Mouse (Mus musculus): ENCODE measurements around the gene Tdrd3.

Tdrd3 gene

GRCm38 (mm10) chr14:87451645-87452443, 35.4 kb downstream of the Tdrd3 start:
- DNase-seq (ENCODE audit: low read depth, low spot score), result peak; percentile 57

DNA sequence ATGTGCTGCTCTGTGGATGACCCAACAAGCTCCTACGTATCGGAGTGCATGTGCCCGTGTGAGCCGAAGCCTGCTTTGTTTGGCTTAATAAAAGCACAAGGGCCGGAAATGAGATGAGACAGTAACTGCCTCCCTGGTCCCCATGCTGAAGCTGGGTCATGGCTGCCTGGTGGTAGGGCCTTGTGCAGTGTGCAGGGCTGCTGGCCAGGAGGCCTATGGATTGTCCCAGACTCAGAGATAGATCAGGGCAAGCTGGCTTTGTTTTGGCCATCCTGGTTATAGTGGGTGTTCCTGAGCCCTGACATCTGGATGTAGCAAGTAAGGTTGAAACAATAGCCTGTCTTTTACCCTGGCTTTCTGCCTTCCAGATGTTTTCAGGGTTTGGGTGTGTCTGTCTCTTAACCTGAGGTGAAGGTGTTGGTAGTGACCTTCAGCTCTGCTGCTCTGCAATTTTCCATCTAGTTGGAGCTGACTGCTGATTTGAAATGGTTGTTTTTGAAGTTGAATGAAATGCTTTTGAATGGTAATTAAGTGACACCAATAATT, 39.3 kb downstream of the Tdrd3 start:
- no peak for DNase-seq (ENCODE audit: low read depth, low spot score)

GRCm38 (mm10) chr14:87459777-87460176, 43.3 kb downstream of the Tdrd3 start:
- no peak for DNase-seq (ENCODE audit: low read depth, low spot score)

GRCm38 (mm10) chr14:87461543-87461942, 45.1 kb downstream of the Tdrd3 start:
- DNase-seq (ENCODE audit: low read depth, low spot score), result no peak

DNA sequence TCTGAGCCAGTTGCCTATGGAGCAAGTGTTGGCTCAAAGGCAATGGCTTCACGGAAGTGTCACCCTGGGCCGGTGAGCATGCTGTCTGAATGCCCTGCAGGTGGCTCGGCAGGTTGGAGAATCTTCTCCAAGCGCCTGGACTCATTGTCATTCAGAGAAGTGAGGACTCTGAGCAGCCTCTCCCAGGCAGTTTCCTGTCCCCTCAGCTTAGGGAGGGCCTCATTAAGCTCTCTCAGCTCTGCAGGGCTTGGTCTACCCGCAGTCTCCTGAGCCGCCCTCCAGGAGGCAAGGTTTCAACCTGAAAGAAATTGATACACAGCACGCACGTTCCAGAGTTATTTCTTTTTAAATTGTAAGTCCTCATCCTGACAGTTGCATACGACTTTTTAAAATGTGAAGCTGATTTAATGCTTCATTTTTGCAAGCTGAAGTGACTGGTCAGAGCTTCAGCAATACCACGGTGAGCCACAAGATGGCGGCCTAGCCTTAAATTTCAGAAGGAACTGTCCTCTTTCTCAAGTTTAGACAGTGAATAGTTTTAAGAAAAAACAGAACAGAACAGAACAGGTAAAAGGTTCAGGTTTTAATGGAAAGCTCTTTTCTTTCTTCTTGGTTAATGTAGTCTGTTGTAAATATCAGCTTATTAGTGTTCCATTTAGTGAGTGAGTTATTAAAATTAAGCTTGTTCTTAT, 47.7 kb downstream of the Tdrd3 start:
- peak; percentile 43 for DNase-seq (ENCODE audit: low read depth, low spot score)

DNA sequence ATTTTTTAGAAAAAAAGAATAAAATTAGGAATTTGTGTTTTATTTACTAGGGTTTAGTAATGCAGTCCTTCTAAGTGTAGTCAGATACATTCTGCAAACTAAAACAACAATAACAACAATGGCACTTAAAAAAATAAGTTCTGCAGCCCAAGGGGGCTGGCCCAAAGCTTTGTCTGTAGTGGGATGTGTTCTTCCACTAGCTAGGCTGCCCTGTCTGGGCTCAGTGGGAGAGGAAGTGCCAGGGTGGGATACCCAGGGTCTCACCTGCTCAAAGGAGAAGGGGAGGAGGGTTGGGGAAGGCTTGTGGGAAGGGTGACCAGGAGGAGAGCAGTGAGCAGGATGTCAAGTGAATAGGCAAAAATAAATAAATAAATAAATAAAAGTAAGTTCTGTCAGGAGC, 48.2 kb downstream of the Tdrd3 start:
- DNase-seq (ENCODE audit: low read depth, low spot score), result no peak

- DNase-seq (ENCODE audit: low read depth, low spot score), result no peak
Measured at GRCm38 (mm10) chr14:87467586-87467985, 51.1 kb downstream of the Tdrd3 start.

DNA sequence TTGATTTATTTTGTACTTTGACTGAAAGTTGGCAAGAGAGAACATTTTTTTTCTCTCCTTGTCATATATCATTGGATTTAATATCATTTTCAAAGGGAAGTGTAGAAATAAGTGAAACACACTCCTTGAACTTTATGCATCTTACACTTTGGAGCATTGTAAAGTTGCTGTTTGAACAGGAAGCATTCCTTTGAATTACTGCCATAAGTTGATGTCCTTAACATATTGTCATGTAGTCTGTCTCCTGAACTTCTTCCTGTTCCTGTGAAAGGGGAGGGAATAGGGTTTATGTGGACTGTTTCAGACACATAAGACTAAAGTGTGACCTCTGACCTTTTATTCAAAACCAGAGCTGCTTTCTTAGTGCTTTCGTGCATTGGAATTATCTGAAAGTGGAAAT, 55.1 kb downstream of the Tdrd3 start:
- DNase-seq (ENCODE audit: low read depth, low spot score), result no peak

GRCm38 (mm10) chr14:87472782-87473181, 56.3 kb downstream of the Tdrd3 start:
- DNase-seq (ENCODE audit: low read depth, low spot score), result no peak

- DNase-seq (ENCODE audit: low read depth, low spot score), result no peak
Measured at GRCm38 (mm10) chr14:87475721-87476359, 59.4 kb downstream of the Tdrd3 start.

DNA sequence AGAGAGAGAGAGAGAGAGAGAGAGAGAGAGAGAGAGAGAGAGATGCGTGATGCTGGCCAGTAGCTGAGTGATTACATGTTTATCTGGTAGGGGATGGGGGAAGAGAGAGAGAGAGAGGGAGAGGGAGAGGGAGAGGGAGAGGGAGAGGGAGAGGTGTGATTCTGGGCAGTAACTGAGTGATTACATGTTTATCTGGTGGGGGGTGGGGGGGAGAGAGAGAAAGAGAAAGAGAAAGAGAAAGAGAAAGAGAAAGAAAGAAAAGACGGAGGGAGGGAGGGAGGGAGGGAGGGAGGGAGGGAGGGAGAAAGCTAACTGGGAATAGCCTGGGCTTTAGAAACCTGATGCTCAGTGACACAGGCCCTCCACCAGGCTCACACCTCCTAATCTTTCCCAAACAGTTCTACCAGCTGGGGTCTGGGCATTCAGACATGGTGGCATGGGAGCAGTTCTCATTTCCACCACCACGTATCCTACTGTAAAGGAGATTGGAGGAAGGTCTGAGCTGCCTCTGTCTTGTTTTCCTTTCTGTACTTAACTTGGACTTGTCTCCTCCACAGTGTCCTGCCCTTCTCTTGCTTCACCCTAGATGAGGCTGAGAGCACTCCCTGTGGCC, 62.0 kb downstream of the Tdrd3 start:
- no peak for DNase-seq (ENCODE audit: low read depth, low spot score)

DNA sequence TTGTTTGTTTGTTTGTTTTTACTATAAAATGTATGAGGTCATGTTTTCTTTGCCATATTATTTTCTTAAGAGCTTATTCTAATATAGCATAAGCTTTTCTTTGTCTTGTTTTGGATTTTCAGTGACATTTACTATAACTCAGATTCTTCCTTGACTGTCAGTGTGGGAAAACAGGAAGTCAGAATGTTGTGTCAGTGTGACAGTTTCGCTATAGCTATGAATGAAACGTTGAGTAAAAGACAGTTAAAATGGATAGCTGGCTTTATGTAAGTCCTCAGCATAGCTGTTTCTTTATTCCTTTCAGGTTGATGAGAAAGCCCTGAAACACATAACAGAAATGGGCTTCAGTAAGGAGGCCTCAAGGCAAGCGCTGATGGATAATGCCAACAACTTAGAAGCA, 69.4 kb downstream of the Tdrd3 start:
- no peak for DNase-seq (ENCODE audit: low read depth, low spot score)

DNA sequence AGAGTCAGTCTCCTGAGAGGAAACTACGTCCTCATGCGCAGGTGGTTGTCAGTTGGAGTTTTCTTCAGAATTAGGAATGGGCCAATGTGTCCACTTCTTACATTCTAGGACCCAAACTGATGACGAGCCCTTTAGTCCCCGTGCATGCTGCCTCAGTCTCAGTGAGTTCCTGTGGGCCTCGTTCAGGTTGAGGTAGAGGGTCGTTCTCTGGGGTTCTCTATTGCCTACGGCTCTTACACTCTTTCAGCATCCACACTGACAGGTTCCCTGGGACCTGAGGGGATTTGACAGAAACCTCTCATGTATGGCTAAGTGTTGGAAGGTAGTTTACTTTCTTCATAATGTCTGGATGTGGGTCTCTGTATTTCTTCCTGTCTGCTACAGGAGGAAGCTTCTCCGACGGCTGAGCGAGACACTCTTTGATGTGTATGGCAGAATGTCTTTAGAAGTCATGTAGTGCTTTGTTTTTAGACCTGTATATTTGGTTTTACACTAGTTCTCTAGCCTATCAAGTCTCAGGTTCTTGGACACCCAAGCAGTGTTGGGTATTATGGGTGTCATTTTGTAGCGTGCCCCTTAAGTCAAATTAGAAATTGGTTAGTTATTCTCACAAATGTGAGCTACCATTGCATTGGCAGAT, 81.6 kb downstream of the Tdrd3 start:
- DNase-seq (ENCODE audit: low read depth, low spot score), result no peak

GRCm38 (mm10) chr14:87505924-87506323, 89.5 kb downstream of the Tdrd3 start:
- no peak for DNase-seq (ENCODE audit: low read depth, low spot score)

DNA sequence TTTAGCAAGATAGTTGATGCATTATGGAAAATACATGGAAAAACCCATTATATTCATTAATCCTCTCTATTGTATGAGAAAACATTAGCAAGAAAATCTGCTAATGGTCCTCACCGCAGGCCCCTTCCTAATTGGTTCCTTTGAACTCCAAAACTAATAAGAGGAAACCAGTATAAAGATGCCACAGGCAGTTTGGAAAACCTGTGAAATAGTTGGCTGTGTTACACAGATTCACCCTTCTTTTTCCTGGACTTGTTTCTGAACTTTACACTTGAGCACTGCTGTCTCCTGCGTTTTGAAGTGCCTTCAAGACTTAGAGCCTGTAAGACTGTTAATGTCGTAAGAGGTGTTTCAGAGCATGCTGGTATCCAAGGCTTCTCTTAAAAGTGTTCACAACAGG, 98.8 kb downstream of the Tdrd3 start:
- DNase-seq (ENCODE audit: low read depth, low spot score), result no peak

GRCm38 (mm10) chr14:87517381-87517780, 100.9 kb downstream of the Tdrd3 start:
- DNase-seq (ENCODE audit: low read depth, low spot score), result no peak

- no peak for DNase-seq (ENCODE audit: low read depth, low spot score)
Measured at GRCm38 (mm10) chr14:87531847-87532246, 115.4 kb downstream of the Tdrd3 start.

- DNase-seq (ENCODE audit: low read depth, low spot score), result no peak
Measured at GRCm38 (mm10) chr14:87537127-87537819, 120.8 kb downstream of the Tdrd3 start.

- no peak for DNase-seq (ENCODE audit: low read depth, low spot score)
Measured at GRCm38 (mm10) chr14:87549986-87550385, 133.5 kb downstream of the Tdrd3 start.

GRCm38 (mm10) chr14:87552211-87552610, 135.8 kb downstream of the Tdrd3 start:
- no peak for DNase-seq (ENCODE audit: low read depth, low spot score)

DNA sequence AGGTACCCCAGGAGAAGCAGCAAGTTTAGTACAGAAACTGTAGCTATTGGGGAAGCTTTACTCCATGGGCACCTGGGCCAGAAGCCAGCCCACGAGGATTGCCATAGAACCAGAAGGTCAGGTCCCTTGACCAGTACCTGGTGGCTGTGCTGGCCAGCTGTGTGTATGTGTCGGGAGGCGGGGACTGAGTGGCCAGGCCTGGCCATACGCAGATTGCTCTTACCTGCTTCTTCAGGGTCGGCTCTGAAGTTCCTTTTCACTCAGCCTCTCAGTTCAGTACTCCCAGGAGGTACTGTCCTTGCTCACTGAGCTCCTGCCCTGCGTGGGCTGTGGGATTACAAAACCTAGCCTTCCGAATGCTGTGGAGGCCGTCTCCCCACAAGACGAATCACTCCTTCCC, 147.4 kb downstream of the Tdrd3 start:
- DNase-seq (ENCODE audit: low read depth, low spot score), result no peak
